ENCODE assay signal across 18 mouse cellular contexts in the genomic region with DNA sequence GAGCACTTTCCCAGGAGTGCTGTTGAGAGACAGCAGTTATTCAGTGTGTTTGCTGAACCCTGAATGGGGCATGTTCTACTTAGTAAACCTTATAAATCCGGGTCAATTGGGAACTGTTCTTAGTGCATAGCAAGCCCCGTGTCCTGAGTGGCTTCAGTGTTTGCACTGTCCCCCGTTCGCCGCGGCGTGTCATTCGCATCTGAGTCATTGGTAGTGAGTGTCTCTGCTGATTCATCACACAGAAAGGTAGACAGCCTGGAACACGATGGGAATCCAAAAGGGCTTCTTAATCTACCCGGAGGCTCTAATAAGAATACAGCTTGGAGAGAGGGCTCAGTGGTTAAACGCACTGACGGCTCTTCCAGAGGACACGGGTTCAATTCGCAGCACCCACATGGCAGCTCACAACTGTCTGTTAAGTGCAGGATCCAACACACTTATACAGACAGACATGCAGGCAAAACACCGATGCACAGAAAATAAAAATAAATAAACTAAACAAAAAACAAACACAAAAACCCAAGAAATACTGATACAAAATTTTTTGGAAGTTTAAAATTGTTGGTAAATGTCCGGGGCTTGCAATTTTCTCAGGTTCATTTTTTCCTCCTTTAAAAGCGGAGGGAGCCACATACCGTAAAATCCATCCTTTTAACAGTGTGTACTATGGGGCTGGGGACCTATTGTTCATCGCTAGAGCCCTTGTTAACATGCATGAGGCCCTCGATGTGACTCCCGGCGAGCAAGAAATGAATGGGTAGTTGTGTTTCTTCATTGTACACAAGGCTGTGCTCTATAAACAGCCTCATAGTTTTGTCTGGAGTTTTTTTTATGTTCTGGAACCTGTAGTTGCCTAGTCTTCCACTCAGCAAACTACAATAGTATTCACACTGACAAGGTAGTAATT. TPM values are rescaled to one million over a fixed set of nuclear protein-coding genes. Genes with fewer than 3 reads are reported as not detected.
DNase-seq lines count a peak whose midpoint lies in the region; ATAC-seq and TF ChIP-seq lines count a peak whose summit lies in the region.
"Had no signal": no experiment of that assay in that cellular context is flagged by ENCODE, and none has a peak within 500 bp of the region (broad histone marks: within the 10 kb centered on the region; RNA-seq: fewer than 3 reads in every experiment).

No protein-coding gene starts in this region.

- H3K4me3 ChIP-seq in hindbrain, embryonic 10.5 days: no peak overlapping the region
- H3K4me3 ChIP-seq in hindbrain, embryonic 13.5 days: no peak overlapping the region
- H3K4me3 ChIP-seq in hindbrain, embryonic 16.5 days (ENCODE audit: low read length): no peak overlapping the region
- H3K4me3 ChIP-seq in stomach, postnatal 0 days (ENCODE audit: low read depth, low read length): no peak overlapping the region
- H3K4me3 ChIP-seq: erythroblast, embryonic 14.5 days; stomach, embryonic 15.5 days had no signal

- peak overlapping the region; percentile 41; the same call in 1 of the 2 replicates for H3K27ac ChIP-seq in hindbrain, embryonic 10.5 days
- no peak overlapping the region for H3K27ac ChIP-seq in hindbrain, embryonic 13.5 days
- no peak overlapping the region for H3K27ac ChIP-seq in hindbrain, embryonic 16.5 days (ENCODE audit: low read depth, low read length)
- no peak overlapping the region for H3K27ac ChIP-seq in stomach, postnatal 0 days (replicated peaks)
- H3K27ac ChIP-seq: liver, embryonic 14.5 days; stomach, embryonic 15.5 days had no signal

- peak; percentile 18 for DNase-seq in hindbrain, embryonic 10.5 days (ENCODE audit: low spot score)
- peak; percentile 39 for DNase-seq in 3T3-L1 (ENCODE audit: low read depth, low spot score)
- DNase-seq in Muller cell, postnatal 12 days (ENCODE audit: inconsistent ontology term): peak; percentile 82
- DNase-seq in stomach, postnatal 0 days (ENCODE audit: low spot score): no peak
- DNase-seq: cerebellum, adult 8-10 months; kidney, adult 2 months; kidney, postnatal 4 days; layer of hippocampus, postnatal 36 days; right cerebral cortex, adult 18-20 months; spleen, adult 18-20 months had no signal

- ATAC-seq in hindbrain, embryonic 13.5 days (ENCODE audit: low FRiP score): no peak
- 0 out of 2 replicates have a peak, but pooled peaks have one; percentile 50 for ATAC-seq in hindbrain, embryonic 16.5 days
- ATAC-seq in stomach, postnatal 0 days (ENCODE audit: low FRiP score, low TSS enrichment): no peak
- ATAC-seq in granulocyte monocyte progenitor cell, adult 5-6 weeks (replicated peaks; ENCODE audit: poor library complexity, severe bottlenecking): no peak
- ATAC-seq: lung, postnatal 0 days had no signal

- H3K27me3 ChIP-seq in hindbrain, embryonic 10.5 days (ENCODE audit: insufficient read depth, poor library complexity, severe bottlenecking): no peaks in the 10 kb centered on the region
- no peaks in the 10 kb centered on the region for H3K27me3 ChIP-seq in hindbrain, embryonic 13.5 days
- H3K27me3 ChIP-seq in hindbrain, embryonic 16.5 days (replicated peaks; ENCODE audit: control insufficient read depth, insufficient read depth, low read length): no peaks in the 10 kb centered on the region; the same call in 1 of the 2 replicates
- H3K27me3 ChIP-seq in stomach, postnatal 0 days (ENCODE audit: control insufficient read depth, insufficient read depth, low read length): no peaks in the 10 kb centered on the region
- H3K27me3 ChIP-seq: CH12.LX; stomach, embryonic 15.5 days had no signal

- no peak overlapping the region for H3K9ac ChIP-seq in hindbrain, embryonic 13.5 days
- H3K9ac ChIP-seq in hindbrain, embryonic 16.5 days (ENCODE audit: low read depth, low read length): no peak overlapping the region
- no peak overlapping the region for H3K9ac ChIP-seq in stomach, postnatal 0 days (ENCODE audit: low read length)
- H3K9ac ChIP-seq: liver, embryonic 14.5 days; stomach, embryonic 15.5 days had no signal

- peaks cover 21% of the 10 kb centered on the region for H3K36me3 ChIP-seq in hindbrain, embryonic 10.5 days
- H3K36me3 ChIP-seq in hindbrain, embryonic 13.5 days: no peaks in the 10 kb centered on the region
- no peaks in the 10 kb centered on the region for H3K36me3 ChIP-seq in hindbrain, embryonic 16.5 days (ENCODE audit: control insufficient read depth, insufficient read depth, low read length)
- H3K36me3 ChIP-seq in stomach, postnatal 0 days (ENCODE audit: control insufficient read depth, insufficient read depth, low read length): no peaks in the 10 kb centered on the region
- H3K36me3 ChIP-seq: stomach, embryonic 15.5 days had no signal

- H3K4me2 ChIP-seq in hindbrain, embryonic 13.5 days: no peak overlapping the region
- no peak overlapping the region for H3K4me2 ChIP-seq in hindbrain, embryonic 16.5 days (ENCODE audit: low read length)
- H3K4me2 ChIP-seq in stomach, postnatal 0 days (replicated peaks; ENCODE audit: low read depth): no peak overlapping the region
- H3K4me2 ChIP-seq: stomach, embryonic 15.5 days had no signal

- H3K4me1 ChIP-seq in hindbrain, embryonic 10.5 days (replicated peaks): peaks cover 31% of the 10 kb centered on the region
- peaks cover 12% of the 10 kb centered on the region for H3K4me1 ChIP-seq in hindbrain, embryonic 13.5 days (replicated peaks)
- no peaks in the 10 kb centered on the region for H3K4me1 ChIP-seq in hindbrain, embryonic 16.5 days (ENCODE audit: control insufficient read depth, insufficient read depth, low read depth, low read length)
- no peaks in the 10 kb centered on the region for H3K4me1 ChIP-seq in stomach, postnatal 0 days (replicated peaks; ENCODE audit: control insufficient read depth, insufficient read depth)

- no peaks in the 10 kb centered on the region for H3K9me3 ChIP-seq in hindbrain, embryonic 10.5 days
- no peaks in the 10 kb centered on the region for H3K9me3 ChIP-seq in hindbrain, embryonic 13.5 days
- H3K9me3 ChIP-seq in hindbrain, embryonic 16.5 days (ENCODE audit: control insufficient read depth, low read length): no peaks in the 10 kb centered on the region
- H3K9me3 ChIP-seq in stomach, postnatal 0 days (ENCODE audit: control insufficient read depth, low read length): no peaks in the 10 kb centered on the region
- H3K9me3 ChIP-seq: stomach, embryonic 15.5 days had no signal

- no peak for TF ChIP-seq CTCF in stomach, postnatal 0 days (IDR thresholded peaks at IDR 0.05; ENCODE audit: low read depth)

- no peak for TF ChIP-seq EP300 in stomach, postnatal 0 days (optimal IDR thresholded peaks at IDR 0.05)

- 58% methylated on average over 22 of the region's 22 CpGs for WGBS in hindbrain, embryonic 10.5 days
- 29% methylated on average over 22 of the region's 22 CpGs for WGBS in hindbrain, embryonic 13.5 days
- 33% methylated on average over 22 of the region's 22 CpGs for WGBS in hindbrain, embryonic 16.5 days
- 73% methylated on average over 22 of the region's 22 CpGs for WGBS in stomach, postnatal 0 days

RNA-seq across cellular contexts. Expression of a gene that starts 6.4 kb away (rescaled TPM):
- 10.5 and 11.0 TPM in 2 replicates for polyA plus RNA-seq in hindbrain, embryonic 10.5 days (2016; fragmentation: Nextera tagmentation; extraction: Ambion mirVana)
- 3.2 and 4.6 TPM in 2 replicates for polyA plus RNA-seq in hindbrain, embryonic 13.5 days (2015; fragmentation: Nextera tagmentation; extraction: Ambion mirVana)
- polyA plus RNA-seq in hindbrain, embryonic 16.5 days (2015; fragmentation: Nextera tagmentation; extraction: Ambion mirVana): 2.3 and 2.8 TPM in 2 replicates
- polyA plus RNA-seq in stomach, postnatal 0 days (2015; fragmentation: Nextera tagmentation; extraction: Ambion mirVana): 14.7 and 18.5 TPM in 2 replicates
- total RNA-seq in granulocyte monocyte progenitor cell, adult 5-6 weeks (2014; fragmentation: Nextera tagmentation): 1.0 TPM in 1 of 2 replicates, not detected in the other
- not detected in 2 replicates for total RNA-seq in granulocyte monocyte progenitor cell, adult 5-6 weeks (2017)
- total RNA-seq: CH12.LX had no signal
